Mouse (Mus musculus): ENCODE data around the gene Col26a1. TPM values are rescaled to one million over a fixed set of nuclear protein-coding genes. Genes with fewer than 3 reads are reported as not detected.
"Not testable (repeated sequence)": the region's sequence is repeated elsewhere in the genome, so short reads cannot be mapped to it uniquely, and the experiment has no call there.

The Col26a1 gene
- polyA plus RNA-seq, 1 experiment: 0.11 TPM

- no peak overlapping the region for H3ac ChIP-seq (ENCODE audit: control insufficient read depth, insufficient read length, low read depth)
Observed at GRCm38 (mm10) chr5:136754053-136754591, 128.9 kb downstream of the Col26a1 start.

GRCm38 (mm10) chr5:136753176-136753575 lies 129.8 kb downstream of the Col26a1 start:
- H3K4me3 ChIP-seq (ENCODE audit: insufficient read depth, poor library complexity, severe bottlenecking); H3ac ChIP-seq (ENCODE audit: control insufficient read depth, insufficient read length, low read depth); H3K79me3 ChIP-seq (ENCODE audit: low read depth); H3K27me3 ChIP-seq (ENCODE audit: control insufficient read depth, insufficient read depth, insufficient read length); H3K36me3 ChIP-seq (ENCODE audit: control insufficient read depth, insufficient read depth); H3K79me2 ChIP-seq (ENCODE audit: control insufficient read depth, insufficient read depth): not testable (repeated sequence)

More at GRCm38 (mm10) chr5:136754053-136754591, 128.9 kb downstream of the Col26a1 start:
- H3K4me3 ChIP-seq (ENCODE audit: insufficient read depth, poor library complexity, severe bottlenecking): no peak overlapping the region
- H3K79me2 ChIP-seq (ENCODE audit: control insufficient read depth, insufficient read depth): no peaks in the 10 kb centered on the region
- H3K27me3 ChIP-seq (ENCODE audit: control insufficient read depth, insufficient read depth, insufficient read length): no peaks in the 10 kb centered on the region
- no peaks in the 10 kb centered on the region for H3K36me3 ChIP-seq (ENCODE audit: control insufficient read depth, insufficient read depth)
- no peaks in the 10 kb centered on the region for H3K79me3 ChIP-seq (ENCODE audit: low read depth)
- no peak for TF ChIP-seq CTCF (IDR thresholded peaks at IDR 0.05; ENCODE audit: control insufficient read depth, insufficient read depth, insufficient read length)
- no peak for TF ChIP-seq USF1 (IDR thresholded peaks at IDR 0.05; ENCODE audit: low read depth)
- no peak for TF ChIP-seq MYOD1 (IDR thresholded peaks at IDR 0.05; ENCODE audit: control insufficient read depth, insufficient read length, low read depth)
- TF ChIP-seq MYOG (IDR thresholded peaks at IDR 0.05; ENCODE audit: control insufficient read depth, extremely low read depth, insufficient read length): no peak
- TF ChIP-seq FOSL1 (IDR thresholded peaks at IDR 0.05; ENCODE audit: insufficient read depth, low read length, poor library complexity, severe bottlenecking): no peak
- no peak for TF ChIP-seq MAX (IDR thresholded peaks at IDR 0.05)
- TF ChIP-seq CEBPB (IDR thresholded peaks at IDR 0.05; ENCODE audit: low read depth): no peak

- H3K36me3 ChIP-seq (ENCODE audit: control insufficient read depth, insufficient read depth): no peaks in the 10 kb centered on the region
- no peak for TF ChIP-seq MYOD1 (IDR thresholded peaks at IDR 0.05; ENCODE audit: control insufficient read depth, insufficient read length, low read depth)
- no peak for TF ChIP-seq MYOG (IDR thresholded peaks at IDR 0.05; ENCODE audit: control insufficient read depth, extremely low read depth, insufficient read length)
- no peak for TF ChIP-seq CTCF (IDR thresholded peaks at IDR 0.05; ENCODE audit: control insufficient read depth, insufficient read depth, insufficient read length)
- TF ChIP-seq USF1 (IDR thresholded peaks at IDR 0.05; ENCODE audit: low read depth): no peak
- TF ChIP-seq CEBPB (IDR thresholded peaks at IDR 0.05; ENCODE audit: low read depth): no peak
- TF ChIP-seq MAX (IDR thresholded peaks at IDR 0.05): no peak
- TF ChIP-seq FOSL1 (IDR thresholded peaks at IDR 0.05; ENCODE audit: insufficient read depth, low read length, poor library complexity, severe bottlenecking): no peak
- no peak overlapping the region for H3K4me3 ChIP-seq (ENCODE audit: insufficient read depth, poor library complexity, severe bottlenecking)
- no peaks in the 10 kb centered on the region for H3K79me3 ChIP-seq (ENCODE audit: low read depth)
- H3K27me3 ChIP-seq (ENCODE audit: control insufficient read depth, insufficient read depth, insufficient read length): no peaks in the 10 kb centered on the region
- H3ac ChIP-seq (ENCODE audit: control insufficient read depth, insufficient read length, low read depth): no peak overlapping the region
- no peaks in the 10 kb centered on the region for H3K79me2 ChIP-seq (ENCODE audit: control insufficient read depth, insufficient read depth)
Observed at GRCm38 (mm10) chr5:136752104-136752503, 130.9 kb downstream of the Col26a1 start.

GRCm38 (mm10) chr5:136746596-136746995 lies 136.4 kb downstream of the Col26a1 start:
- H3ac ChIP-seq (ENCODE audit: control insufficient read depth, insufficient read length, low read depth): no peak overlapping the region
- no peaks in the 10 kb centered on the region for H3K79me3 ChIP-seq (ENCODE audit: low read depth)
- H3K4me3 ChIP-seq (ENCODE audit: insufficient read depth, poor library complexity, severe bottlenecking): no peak overlapping the region
- H3K79me2 ChIP-seq (ENCODE audit: control insufficient read depth, insufficient read depth): no peaks in the 10 kb centered on the region
- H3K36me3 ChIP-seq (ENCODE audit: control insufficient read depth, insufficient read depth): no peaks in the 10 kb centered on the region
- peaks cover 15% of the 10 kb centered on the region for H3K27me3 ChIP-seq (ENCODE audit: control insufficient read depth, insufficient read depth, insufficient read length)
- no peak for TF ChIP-seq USF1 (IDR thresholded peaks at IDR 0.05; ENCODE audit: low read depth)
- TF ChIP-seq MYOG (IDR thresholded peaks at IDR 0.05; ENCODE audit: control insufficient read depth, extremely low read depth, insufficient read length): no peak
- TF ChIP-seq CEBPB (IDR thresholded peaks at IDR 0.05; ENCODE audit: low read depth): no peak
- TF ChIP-seq MYOD1 (IDR thresholded peaks at IDR 0.05; ENCODE audit: control insufficient read depth, insufficient read length, low read depth): no peak
- no peak for TF ChIP-seq MAX (IDR thresholded peaks at IDR 0.05)
- no peak for TF ChIP-seq CTCF (IDR thresholded peaks at IDR 0.05; ENCODE audit: control insufficient read depth, insufficient read depth, insufficient read length)
- no peak for TF ChIP-seq FOSL1 (IDR thresholded peaks at IDR 0.05; ENCODE audit: insufficient read depth, low read length, poor library complexity, severe bottlenecking)

GRCm38 (mm10) chr5:136738918-136739317 lies 144.1 kb downstream of the Col26a1 start:
- Histone ChIP-seq H3K4me3 (ENCODE audit: insufficient read depth, poor library complexity, severe bottlenecking) (no peak overlapping the region), H3K36me3 (ENCODE audit: control insufficient read depth, insufficient read depth) (no peaks in the 10 kb centered on the region), H3K27me3 (ENCODE audit: control insufficient read depth, insufficient read depth, insufficient read length) (peaks cover 27% of the 10 kb centered on the region), H3K79me3 (ENCODE audit: low read depth) (no peaks in the 10 kb centered on the region), H3ac (ENCODE audit: control insufficient read depth, insufficient read length, low read depth) (no peak overlapping the region), H3K79me2 (ENCODE audit: control insufficient read depth, insufficient read depth) (no peaks in the 10 kb centered on the region)
- TF ChIP-seq FOSL1 (IDR thresholded peaks at IDR 0.05; ENCODE audit: insufficient read depth, low read length, poor library complexity, severe bottlenecking): no peak
- no peak for TF ChIP-seq CTCF (IDR thresholded peaks at IDR 0.05; ENCODE audit: control insufficient read depth, insufficient read depth, insufficient read length)
- no peak for TF ChIP-seq MYOD1 (IDR thresholded peaks at IDR 0.05; ENCODE audit: control insufficient read depth, insufficient read length, low read depth)
- TF ChIP-seq CEBPB (IDR thresholded peaks at IDR 0.05; ENCODE audit: low read depth): no peak

- not testable (repeated sequence) for H3ac ChIP-seq (ENCODE audit: control insufficient read depth, insufficient read length, low read depth); H3K79me3 ChIP-seq (ENCODE audit: low read depth); H3K4me3 ChIP-seq (ENCODE audit: insufficient read depth, poor library complexity, severe bottlenecking); H3K27me3 ChIP-seq (ENCODE audit: control insufficient read depth, insufficient read depth, insufficient read length); H3K79me2 ChIP-seq (ENCODE audit: control insufficient read depth, insufficient read depth); H3K36me3 ChIP-seq (ENCODE audit: control insufficient read depth, insufficient read depth)
Observed at GRCm38 (mm10) chr5:136726271-136726670, 156.7 kb downstream of the Col26a1 start.
